Mouse (Mus musculus): ENCODE results near the gene Axdnd1. TPM values are rescaled to one million over a fixed set of nuclear protein-coding genes. Genes with fewer than 3 reads are reported as not detected.

Gene Axdnd1
- polyA plus RNA-seq, 1 experiment: 0.19 TPM

- no peak for TF ChIP-seq POLR2A (IDR thresholded peaks at IDR 0.05; ENCODE audit: borderline replicate concordance, extremely low read depth, insufficient read depth, insufficient read length, poor library complexity, severe bottlenecking)
- TF ChIP-seq CTCF (IDR thresholded peaks at IDR 0.05; ENCODE audit: borderline replicate concordance, extremely low read depth, insufficient read depth, insufficient read length): no peak
- no peak for DNase-seq (ENCODE audit: low read depth)
These were observed 147.3 kb downstream of the Axdnd1 start for GRCm38 (mm10) chr1:156273647-156274046.

Other genes with a start within 250 kb of the Axdnd1 start
- 1.7 and 4.0 TPM in 2 replicates for gene Fam163a, start 216.1 kb downstream of the Axdnd1 start, polyA plus RNA-seq (2012; rRNA removed)
- gene Tdrd5, start 117.5 kb downstream of the Axdnd1 start, polyA plus RNA-seq (2012; rRNA removed): 0.91 and 1.1 TPM in 2 replicates
- gene Nphs2, start 110.4 kb downstream of the Axdnd1 start, polyA plus RNA-seq (2012; rRNA removed): 0.05 TPM in 2 replicates
- 46.3 and 64.0 TPM in 2 replicates for gene Gm2000, start 55.1 kb downstream of the Axdnd1 start, polyA plus RNA-seq (2012; rRNA removed)
- gene Soat1, start 53.2 kb upstream of the Axdnd1 start, polyA plus RNA-seq (2012; rRNA removed): 13.0 and 13.4 TPM in 2 replicates
- 11.0 and 13.7 TPM in 2 replicates for gene Gm10031, start 102.9 kb upstream of the Axdnd1 start, polyA plus RNA-seq (2012; rRNA removed)
- gene Abl2, start 137.6 kb upstream of the Axdnd1 start, polyA plus RNA-seq (2012; rRNA removed): 12.7 and 22.1 TPM in 2 replicates